Mouse (Mus musculus) left cerebral cortex, adult 8-10 months (tissue): ENCODE measurements at regions not wholly inside any gene's neighbourhood (a gene's known extent, or its start where the extent isn't known, plus 50 kb on each side); places are given as distances from the start of the nearest gene placed in this dataset.

ENCODE experiments used
- DNase-seq, 2 experiments: peaks; one replicate each; pipeline ENCODE4 v3.0.0; 2022; ENCODE audit warnings: low spot score in 2 of 2

DNA sequence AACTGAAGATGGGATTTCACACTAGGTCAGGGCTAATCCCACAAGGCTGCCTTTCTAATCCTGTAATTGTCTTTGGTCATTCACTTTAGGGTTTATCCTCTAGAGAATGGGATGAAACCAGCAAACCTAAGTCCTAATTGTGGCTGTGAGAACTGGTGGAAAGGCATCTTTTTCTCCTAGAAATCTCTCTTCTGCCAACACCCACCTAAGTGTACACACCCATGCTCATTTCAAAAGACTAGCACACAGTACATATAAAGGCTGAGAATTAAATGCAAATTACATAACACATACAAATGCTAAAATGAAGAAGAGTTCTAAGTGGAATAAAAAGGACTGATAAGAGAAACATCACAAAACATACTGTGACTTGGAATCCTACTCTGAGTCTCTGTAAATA is 579.5 kb downstream of the Eepd1 start:
- no peak for DNase-seq

DNA sequence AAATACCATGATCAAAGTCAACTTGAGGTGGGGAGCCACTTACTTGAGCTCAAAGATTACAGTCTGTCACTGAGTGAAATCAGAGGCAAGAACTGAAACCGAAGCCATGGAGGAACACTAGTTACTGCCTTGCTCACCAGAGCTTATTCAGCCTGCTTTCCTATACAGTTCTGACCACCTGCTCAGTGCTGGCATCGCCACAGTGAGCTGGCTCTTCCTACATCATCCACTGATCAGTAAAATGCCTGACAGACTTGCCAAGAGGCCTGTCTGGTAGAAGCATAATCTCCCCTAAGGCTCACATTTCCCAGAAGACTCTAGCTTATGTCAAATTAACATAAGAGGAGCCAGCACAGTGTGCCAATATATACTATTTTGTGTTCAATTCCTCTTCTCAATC is 595.7 kb downstream of the Eepd1 start:
- no peak for DNase-seq

DNA sequence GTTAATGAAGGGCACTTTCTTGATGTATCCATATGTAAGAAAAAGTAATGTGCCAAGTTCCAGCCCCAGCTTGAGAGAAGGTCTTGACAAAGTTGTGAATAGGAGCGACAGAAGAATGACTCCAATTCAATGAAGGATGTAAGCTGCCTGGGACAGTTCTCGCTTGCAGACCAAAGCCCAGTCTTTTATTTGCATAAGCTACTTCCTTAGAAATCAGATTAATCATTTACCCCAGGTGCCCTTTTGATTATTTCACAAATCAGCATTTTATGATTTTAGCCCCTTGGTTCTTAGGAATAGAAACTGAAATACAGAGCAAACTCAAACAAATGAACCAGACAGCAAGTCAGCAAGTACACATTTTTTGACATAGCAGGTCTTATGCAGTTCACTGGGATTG is 605.2 kb downstream of the Eepd1 start:
- DNase-seq, result no peak

DNA sequence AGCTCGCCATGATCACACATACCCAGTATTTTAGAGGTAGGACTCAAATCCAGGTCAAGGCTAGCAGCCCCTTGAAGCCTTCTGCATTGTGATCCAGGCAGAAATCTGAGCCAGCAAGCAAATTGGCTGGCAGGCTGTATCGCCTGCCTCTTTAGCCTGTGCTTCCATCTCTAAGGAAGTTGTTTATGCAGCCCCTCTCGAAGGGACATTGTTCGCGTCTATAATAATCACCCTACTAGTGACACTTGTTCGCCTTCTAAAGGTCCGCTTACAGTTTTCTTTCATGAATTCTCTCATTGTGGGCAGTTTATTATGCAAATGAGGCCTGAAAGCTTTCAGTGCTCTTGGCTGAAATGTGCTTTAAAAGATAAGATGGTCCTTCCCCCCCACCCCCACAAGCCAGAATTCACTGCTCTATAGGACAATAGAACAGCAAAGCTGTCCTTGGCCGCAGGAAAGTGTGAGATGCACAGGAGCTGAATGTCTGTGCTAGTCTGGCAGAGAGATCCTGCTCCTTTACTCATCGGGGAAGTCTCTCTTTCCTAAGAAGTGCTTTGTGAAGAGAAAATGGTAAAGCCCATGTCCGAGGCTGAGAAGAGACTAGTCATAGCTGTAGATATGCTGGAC is 610.8 kb downstream of the Eepd1 start:
- DNase-seq, result no peak

DNA sequence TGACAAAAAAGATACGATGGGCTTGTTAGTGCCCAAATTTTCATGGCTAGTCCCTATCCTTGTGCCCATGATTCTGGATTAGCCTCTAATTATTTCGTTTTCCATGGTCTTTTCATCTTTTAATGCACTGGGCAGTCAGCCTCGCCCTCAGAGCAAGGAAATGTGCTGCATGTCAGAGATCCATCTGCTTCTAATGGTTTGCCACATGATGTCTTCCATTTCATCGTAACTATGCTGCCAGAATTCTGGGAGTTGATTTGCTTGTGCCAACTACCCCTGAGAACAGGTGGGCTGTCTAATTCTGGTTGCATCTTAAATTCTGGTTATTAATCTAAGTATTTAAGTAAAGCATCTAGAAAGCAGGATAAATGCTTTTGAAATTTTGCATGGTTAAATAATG is 622.8 kb downstream of the Eepd1 start:
- DNase-seq, result no peak

DNA sequence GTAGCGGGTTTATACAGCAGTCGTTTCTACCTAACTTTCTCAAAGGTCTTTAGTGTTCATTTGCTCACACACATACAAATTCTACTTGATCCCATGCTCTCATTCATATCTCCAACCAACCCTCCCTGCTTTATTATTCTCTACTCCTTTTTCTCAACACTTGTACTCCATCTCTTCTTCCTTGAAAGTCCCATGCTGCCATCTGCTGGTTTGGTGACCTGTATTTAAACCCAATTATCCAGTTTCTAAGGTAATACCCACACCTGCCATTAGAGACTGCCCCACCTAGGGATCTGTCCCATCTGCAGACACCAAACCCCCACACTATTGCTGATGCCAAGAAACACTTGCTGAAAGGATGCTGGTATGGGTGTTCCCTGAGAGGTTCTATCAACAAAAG is 611.5 kb upstream of the B3gat1 start:
- DNase-seq, result no peak

DNA sequence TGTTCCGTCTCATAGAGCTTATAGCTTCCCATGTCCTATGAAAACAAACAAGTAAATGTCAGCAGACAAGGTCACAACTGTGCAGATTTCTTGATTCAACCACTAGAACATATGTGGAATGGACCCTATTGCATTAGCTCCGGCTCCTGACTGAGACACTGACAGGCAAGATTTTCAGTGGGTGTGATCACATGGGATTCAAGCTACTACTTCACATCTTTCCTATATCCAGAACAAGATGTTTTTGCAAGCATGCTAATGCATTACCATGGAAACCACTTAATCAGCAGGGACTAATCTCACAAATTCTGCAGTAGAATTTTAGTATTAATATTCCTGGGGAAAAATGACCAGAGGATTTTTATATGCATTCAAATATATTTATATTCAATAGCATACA is 598.9 kb upstream of the B3gat1 start:
- peak in 1 of 2 experiments; percentile 22 for DNase-seq
